Mouse (Mus musculus) adrenal gland, postnatal 4 days (tissue): ENCODE results near the gene Samm50. TPM values are rescaled to one million over a fixed set of nuclear protein-coding genes. Genes with fewer than 3 reads are reported as not detected.
A peak's percentile ranks its signal among the peaks of the same experiment; 100 is the strongest.

Experiments
- DNase-seq, 2 experiments: peaks; one replicate each; pipeline ENCODE4 v3.0.0; 2021 to 2022; ENCODE audit warnings: low spot score in 2 of 2, mixed read lengths in 2 of 2
- total RNA-seq, 2 experiments: library from RNA; stranded (reverse); gene quantifications; 2 replicates each; pipeline ENCODE4 v1.2.3; 2021

The Samm50 gene
- total RNA-seq, 2 experiments from 2014 or later, result 159 to 160 TPM

- DNase-seq, result no peak
Measured at GRCm38 (mm10) chr15:84210461-84210860, 18.4 kb downstream of the Samm50 start.

DNA sequence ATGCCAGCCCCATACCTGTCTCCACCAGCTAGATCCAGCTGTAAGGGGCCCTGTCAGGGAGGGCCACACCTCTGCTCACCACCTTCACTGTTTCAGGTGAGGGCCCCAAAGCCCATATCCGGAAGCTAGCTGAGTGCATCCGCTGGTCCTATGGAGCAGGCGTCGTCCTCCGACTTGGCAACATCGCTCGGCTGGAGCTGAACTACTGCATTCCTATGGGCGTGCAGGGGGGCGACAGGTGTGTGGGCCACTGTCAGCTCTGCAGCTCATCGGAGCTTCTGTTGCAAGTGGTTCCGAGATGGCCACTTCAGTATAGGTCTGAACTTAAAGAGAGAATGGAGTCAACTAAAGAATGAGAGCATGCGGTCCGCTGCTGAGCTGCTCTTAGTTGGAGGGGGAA is 18.9 kb downstream of the Samm50 start:
- no peak for DNase-seq

DNA sequence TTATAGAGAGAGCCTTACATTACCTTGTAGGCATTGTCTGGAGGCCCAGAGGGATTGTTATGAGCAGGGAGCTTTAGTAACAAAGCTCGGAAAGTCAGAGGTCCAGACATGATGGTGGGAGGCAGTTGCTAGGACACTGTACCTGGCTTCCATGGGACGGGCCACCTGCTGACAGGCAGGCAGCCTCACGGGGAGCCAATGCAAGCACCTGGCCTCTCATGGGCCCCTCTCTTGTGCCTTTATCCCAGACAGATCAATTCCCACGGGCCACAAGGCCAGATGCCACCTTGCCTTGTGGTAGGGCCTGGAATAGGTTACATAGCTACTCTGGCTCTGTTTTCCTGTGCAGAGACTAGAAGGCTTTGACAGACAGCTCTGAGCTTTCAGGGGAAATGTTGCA is 19.5 kb downstream of the Samm50 start:
- no peak for DNase-seq

DNA sequence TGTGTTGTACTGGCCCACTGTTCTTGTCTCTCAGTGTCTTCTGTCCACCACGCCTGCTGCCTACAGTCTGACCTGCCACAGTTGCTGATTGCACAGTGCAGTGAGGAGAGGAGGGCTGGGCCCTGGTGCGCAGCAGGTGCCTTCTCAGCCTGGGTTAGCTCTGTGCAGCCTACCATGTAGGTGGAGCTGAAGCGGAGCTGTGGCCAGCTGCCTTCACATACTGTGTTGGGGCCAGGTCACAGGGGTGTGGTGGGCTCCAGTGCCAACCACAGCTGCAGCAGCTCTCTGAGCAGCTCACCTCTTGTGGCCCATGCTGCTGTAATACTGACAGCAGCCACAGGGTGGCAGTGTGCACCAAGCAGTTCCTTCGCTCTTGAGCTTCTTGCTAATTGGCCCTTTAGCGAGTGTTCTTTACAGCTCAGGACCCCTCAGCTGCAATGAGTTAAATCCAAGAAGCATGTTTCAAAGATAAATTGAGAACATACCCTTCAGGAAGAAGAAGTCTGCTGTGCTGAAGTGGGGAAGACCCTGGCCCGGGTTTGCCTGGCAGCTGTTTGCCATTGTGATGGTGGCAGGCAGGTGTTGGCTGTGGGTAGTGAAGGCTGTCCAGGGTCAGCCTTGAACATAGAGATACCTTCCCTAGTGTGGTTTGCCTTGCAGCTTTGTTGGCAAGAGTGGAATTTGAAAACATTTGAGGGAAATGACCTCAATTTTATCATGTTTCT is 20.2 kb downstream of the Samm50 start:
- DNase-seq, result peak; percentile 63 to 75

DNA sequence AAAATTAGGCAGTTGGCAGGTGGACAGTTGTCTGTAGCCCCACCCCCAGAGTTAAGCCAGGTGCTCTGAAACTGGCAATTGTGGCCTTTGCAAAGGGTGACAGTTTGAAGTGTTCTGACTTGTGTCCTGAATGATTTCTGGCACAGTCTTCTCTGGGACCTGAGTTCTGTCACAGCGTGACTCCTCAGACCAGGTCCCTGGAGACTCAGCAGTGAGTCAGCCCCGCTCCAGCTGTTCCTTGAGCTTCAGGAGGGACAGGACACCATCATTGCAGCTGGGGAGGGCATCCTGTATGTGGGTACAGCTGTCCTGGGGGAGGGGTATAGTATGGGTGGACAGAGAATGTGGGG is 20.7 kb downstream of the Samm50 start:
- DNase-seq, result no peak

- DNase-seq, result no peak
Measured at GRCm38 (mm10) chr15:84213162-84213739, 21.2 kb downstream of the Samm50 start.

GRCm38 (mm10) chr15:84214476-84214875 is 22.4 kb downstream of the Samm50 start:
- no peak for DNase-seq

GRCm38 (mm10) chr15:84215273-84215672 is 23.2 kb downstream of the Samm50 start:
- DNase-seq, result no peak

GRCm38 (mm10) chr15:84216026-84216425 is 24.0 kb downstream of the Samm50 start:
- no peak for DNase-seq

- DNase-seq, result no peak
Measured at GRCm38 (mm10) chr15:84216461-84217084, 24.5 kb downstream of the Samm50 start.

- DNase-seq, result no peak
Measured at GRCm38 (mm10) chr15:84217969-84218782, 26.1 kb downstream of the Samm50 start.

- DNase-seq, result no peak
Measured at GRCm38 (mm10) chr15:84218783-84219271, 26.8 kb downstream of the Samm50 start.

DNA sequence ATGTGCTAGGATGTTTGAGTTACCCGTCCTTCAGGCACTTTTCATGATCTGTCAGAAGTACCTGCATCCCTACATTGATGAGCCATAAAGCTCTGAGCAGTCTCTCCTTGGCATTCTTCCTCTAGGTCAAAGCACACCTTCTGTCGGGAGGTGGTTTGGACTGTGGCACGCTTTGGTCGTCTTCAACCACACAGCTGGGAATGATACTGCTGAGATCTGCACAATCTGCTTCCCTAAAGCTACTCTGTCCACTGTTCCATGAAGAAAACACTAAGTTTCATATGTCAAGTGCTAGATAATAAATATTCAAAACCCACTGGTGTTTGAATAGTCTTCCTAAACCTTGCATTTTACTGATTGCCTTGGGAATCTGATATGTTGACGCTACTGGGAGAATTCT is 29.5 kb downstream of the Samm50 start:
- no peak for DNase-seq

DNA sequence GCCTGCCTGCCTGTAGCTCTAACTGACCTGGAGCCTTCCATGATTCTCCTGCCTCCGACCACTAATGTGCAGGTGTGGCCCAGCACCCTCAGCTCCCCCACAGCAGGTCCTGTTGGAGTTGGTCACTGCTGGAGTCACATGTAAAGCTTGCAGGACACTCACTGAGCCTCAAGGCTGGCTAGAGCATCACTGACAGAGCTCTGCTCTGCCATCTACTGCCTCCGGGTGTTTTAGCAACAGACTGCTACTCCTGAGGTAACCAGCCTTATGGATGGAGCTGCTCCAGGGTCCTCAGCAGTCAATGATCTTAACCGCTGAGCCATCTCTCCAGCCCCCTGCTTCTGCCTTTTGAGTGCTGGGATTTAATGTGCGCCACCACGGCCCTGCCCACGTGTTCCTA is 31.4 kb downstream of the Samm50 start:
- DNase-seq, result no peak

GRCm38 (mm10) chr15:84224779-84225178 is 32.7 kb downstream of the Samm50 start:
- no peak for DNase-seq

GRCm38 (mm10) chr15:84226918-84227317 is 34.9 kb downstream of the Samm50 start:
- DNase-seq, result no peak

GRCm38 (mm10) chr15:84230661-84231060 is 38.6 kb downstream of the Samm50 start:
- no peak for DNase-seq

- DNase-seq, result no peak
Measured at GRCm38 (mm10) chr15:84231113-84231712, 39.2 kb downstream of the Samm50 start.

- DNase-seq, result no peak
Measured at GRCm38 (mm10) chr15:84231721-84232561, 39.9 kb downstream of the Samm50 start, which contains the start of gene Parvb. TSS of gene Parvb (plus strand) at chr15:84232043.

GRCm38 (mm10) chr15:84232609-84233008 is 40.6 kb downstream of the Samm50 start:
- DNase-seq, result no peak
